Mouse (Mus musculus): Measurements from ENCODE around the gene Gtf3c5.

Gene Gtf3c5

GRCm38 (mm10) chr2:28534436-28535262 is 48.9 kb downstream of the Gtf3c5 start:
- DNase-seq: no peak

GRCm38 (mm10) chr2:28533901-28534435 is 49.6 kb downstream of the Gtf3c5 start:
- no peak for DNase-seq

GRCm38 (mm10) chr2:28532938-28533771 is 50.4 kb downstream of the Gtf3c5 start:
- DNase-seq: peak; percentile 67 to 72

GRCm38 (mm10) chr2:28530311-28530710 is 53.2 kb downstream of the Gtf3c5 start:
- DNase-seq: no peak

GRCm38 (mm10) chr2:28529856-28530255 is 53.7 kb downstream of the Gtf3c5 start:
- DNase-seq: no peak

GRCm38 (mm10) chr2:28528354-28528730 is 55.2 kb downstream of the Gtf3c5 start:
- no peak for DNase-seq

GRCm38 (mm10) chr2:28527436-28528353 is 55.9 kb downstream of the Gtf3c5 start:
- DNase-seq: no peak

GRCm38 (mm10) chr2:28525943-28526876 is 57.3 kb downstream of the Gtf3c5 start:
- no peak for DNase-seq

- DNase-seq: no peak
Measured at GRCm38 (mm10) chr2:28525219-28525942, 58.2 kb downstream of the Gtf3c5 start.

GRCm38 (mm10) chr2:28524406-28524805 is 59.1 kb downstream of the Gtf3c5 start:
- DNase-seq: no peak

- DNase-seq: no peak
Measured at GRCm38 (mm10) chr2:28523643-28524117, 59.9 kb downstream of the Gtf3c5 start.

GRCm38 (mm10) chr2:28522166-28522565 is 61.4 kb downstream of the Gtf3c5 start:
- no peak for DNase-seq

- no peak for DNase-seq
Measured at GRCm38 (mm10) chr2:28521571-28522151, 61.9 kb downstream of the Gtf3c5 start.

GRCm38 (mm10) chr2:28520581-28520980 is 63.0 kb downstream of the Gtf3c5 start:
- DNase-seq: no peak

- DNase-seq: peak in 1 of 2 experiments; percentile 43
Measured at GRCm38 (mm10) chr2:28518231-28518630, 65.3 kb downstream of the Gtf3c5 start.

GRCm38 (mm10) chr2:28517206-28517909 is 66.2 kb downstream of the Gtf3c5 start:
- peak; percentile 64 to 73 for DNase-seq
